Comparison of ENCODE assay signal across 35 mouse cellular contexts in genomic region chr14:99088947-99089346, GRCm38 (mm10).
"Had no signal": no experiment of that assay in that cellular context is flagged by ENCODE, and none has a peak within 500 bp of the region (broad histone marks: within the 10 kb centered on the region; RNA-seq: fewer than 3 reads in every experiment).

No protein-coding gene starts in this region.

- ATAC-seq: hindbrain, embryonic 16.5 days; hindbrain, postnatal 0 days; inflammation-experienced regulatory T-cells, adult 6 months; intestine, embryonic 15.5 days; intestine, embryonic 16.5 days; intestine, postnatal 0 days had no signal

- H3K4me3 ChIP-seq: heart, embryonic 10.5 days; heart, embryonic 12.5 days; heart, embryonic 13.5 days; heart, embryonic 15.5 days; hindbrain, embryonic 10.5 days; hindbrain, embryonic 12.5 days; hindbrain, embryonic 13.5 days; hindbrain, embryonic 15.5 days; intestine, embryonic 15.5 days; kidney, embryonic 15.5 days; layer of hippocampus, adult 2 months had no signal

- H3K27me3 ChIP-seq: heart, embryonic 12.5 days; heart, embryonic 13.5 days; heart, embryonic 15.5 days; hindbrain, embryonic 12.5 days; hindbrain, embryonic 13.5 days; hindbrain, embryonic 15.5 days; intestine, embryonic 15.5 days; kidney, embryonic 15.5 days had no signal

- DNase-seq: heart, postnatal 10 days; heart, postnatal 14 days; heart, postnatal 36 days; heart, postnatal 4 days; kidney, adult 11 months; kidney, adult 18-20 months; kidney, adult 2 months; kidney, adult 8-10 months; kidney, adult 9 months; kidney, postnatal 10 days; kidney, postnatal 14 days; kidney, postnatal 25 days; kidney, postnatal 36 days; kidney, postnatal 4 days; layer of hippocampus, adult 9-11 months; layer of hippocampus, postnatal 36 days had no signal

- H3K4me1 ChIP-seq: heart, embryonic 13.5 days; heart, embryonic 15.5 days; hindbrain, embryonic 10.5 days; hindbrain, embryonic 12.5 days; hindbrain, embryonic 13.5 days; hindbrain, embryonic 15.5 days; intestine, embryonic 15.5 days; kidney, embryonic 15.5 days had no signal

- H3K9ac ChIP-seq: heart, embryonic 12.5 days; heart, embryonic 13.5 days; heart, embryonic 15.5 days; hindbrain, embryonic 12.5 days; hindbrain, embryonic 13.5 days; hindbrain, embryonic 14.5 days; hindbrain, embryonic 15.5 days; intestine, embryonic 15.5 days; kidney, embryonic 15.5 days had no signal

- H3K9me3 ChIP-seq: heart, embryonic 10.5 days; heart, embryonic 12.5 days; heart, embryonic 13.5 days; heart, embryonic 15.5 days; hindbrain, embryonic 10.5 days; hindbrain, embryonic 12.5 days; hindbrain, embryonic 13.5 days; hindbrain, embryonic 15.5 days; intestine, embryonic 15.5 days; kidney, embryonic 15.5 days had no signal

- H3K27ac ChIP-seq: heart, embryonic 10.5 days; heart, embryonic 13.5 days; heart, embryonic 15.5 days; hindbrain, embryonic 10.5 days; hindbrain, embryonic 12.5 days; hindbrain, embryonic 13.5 days; hindbrain, embryonic 14.5 days; hindbrain, embryonic 15.5 days; hindbrain, postnatal 0 days; intestine, embryonic 15.5 days; kidney, embryonic 15.5 days; kidney, postnatal 0 days; layer of hippocampus, adult 2 months had no signal

- H3K4me2 ChIP-seq: heart, embryonic 11.5 days; heart, embryonic 12.5 days; heart, embryonic 13.5 days; heart, embryonic 15.5 days; hindbrain, embryonic 12.5 days; hindbrain, embryonic 13.5 days; hindbrain, embryonic 14.5 days; hindbrain, embryonic 15.5 days; intestine, embryonic 15.5 days; kidney, embryonic 15.5 days had no signal
